Mouse (Mus musculus) erythroblast, embryonic 14.5 days (primary cell): Measurements from ENCODE around the gene Adamts4.

Experiments used
- GATA1 ChIP-seq: IDR thresholded peaks from 2 replicates; pipeline ENCODE4 v1.6.1; 2012; ENCODE audit warnings: low read length, inconsistent platforms, mixed read lengths
- TAL1 ChIP-seq: IDR thresholded peaks from 3 replicates; pipeline ENCODE4 v1.6.1; 2012; ENCODE audit warnings: low read length, inconsistent platforms, mixed read lengths

DNA sequence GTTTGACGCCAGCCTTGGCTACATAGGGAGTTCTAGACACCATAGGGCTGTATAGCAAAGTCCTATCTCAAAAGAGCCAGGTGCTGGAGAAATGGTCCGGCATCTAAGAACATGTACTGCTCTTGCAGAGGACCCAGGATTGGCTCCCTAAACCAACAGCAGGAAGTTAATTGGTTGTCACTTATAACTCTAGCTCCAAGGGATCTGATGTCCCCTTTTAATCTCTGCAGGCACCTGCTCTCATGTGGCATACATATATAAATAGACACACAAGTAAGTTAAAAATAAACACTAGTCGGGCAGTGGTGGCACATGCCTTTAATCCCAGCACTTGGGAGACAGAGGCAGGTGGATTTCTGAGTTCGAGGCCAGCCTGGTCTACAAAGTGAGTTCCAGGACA, 14.4 kb upstream of the Adamts4 start:
- TF ChIP-seq TAL1: no peak
- TF ChIP-seq GATA1: no peak
